Mouse (Mus musculus) kidney, postnatal 0 days (tissue): Measurements from ENCODE around the gene P4htm. TPM values are rescaled to one million over a fixed set of nuclear protein-coding genes. Genes with fewer than 3 reads are reported as not detected.

Experiments
- ATAC-seq: fragments of 200-750 bp; cut with Nextera tagmentation; replicated peaks from 2 replicates; pipeline ENCODE4 v1.8.0; 2017; ENCODE audit warnings: low read depth, moderate number of reproducible peaks, moderate TSS enrichment, moderate library complexity; ENCODE audit not compliant: low FRiP score
- DNase-seq: peaks from one replicate; pipeline ENCODE4 v3.0.0-alpha.2; 2016; ENCODE audit warnings: low spot score
- H3K27ac ChIP-seq: fragments of 300-500 bp; sonication (generic); 2 replicates; pipeline ENCODE4 v1.5.1; 2014; ENCODE audit warnings: mild to moderate bottlenecking
- H3K27me3 ChIP-seq: fragments of 300-500 bp; sonication (generic); 2 replicates; pipeline ENCODE4 v1.6.1; 2014; ENCODE audit warnings: low read length, mixed read lengths; ENCODE audit not compliant: insufficient read depth
- H3K36me3 ChIP-seq: fragments of 300-500 bp; sonication (generic); 2 replicates; pipeline ENCODE4 v1.6.1; 2014; ENCODE audit warnings: low read length, mixed read lengths; ENCODE audit not compliant: insufficient read depth
- H3K4me1 ChIP-seq: fragments of 300-500 bp; sonication (generic); replicated peaks from 2 replicates; pipeline ENCODE4 v1.6.1; 2014; ENCODE audit warnings: antibody characterized with exemption, low read length, mixed read lengths; ENCODE audit not compliant: insufficient read depth
- H3K4me2 ChIP-seq: fragments of 300-500 bp; sonication (generic); 2 replicates; pipeline ENCODE4 v1.6.1; 2014; ENCODE audit warnings: mild to moderate bottlenecking, low read length, moderate library complexity, mixed read lengths
- H3K4me3 ChIP-seq: fragments of 300-500 bp; sonication (generic); replicated peaks from 2 replicates; pipeline ENCODE4 v1.5.1; 2014; ENCODE audit warnings: low read depth, low read length
- H3K9ac ChIP-seq: fragments of 300-500 bp; sonication (generic); 2 replicates; pipeline ENCODE4 v1.6.1; 2014; ENCODE audit warnings: low read depth, low read length
- H3K9me3 ChIP-seq: fragments of 300-500 bp; sonication (generic); replicated peaks from 2 replicates; pipeline ENCODE4 v1.6.1; 2016; ENCODE audit warnings: low read length, inconsistent platforms, mixed read lengths
- CTCF ChIP-seq: IDR thresholded peaks from 2 replicates; pipeline ENCODE4 v1.5.1; 2016; ENCODE audit warnings: antibody characterized with exemption, low read depth, mild to moderate bottlenecking, moderate library complexity
- WGBS: fragments of 180-500 bp; shearing (Covaris S2); extraction: QIAGEN DNeasy Blood & Tissue Kit; methylation state at CpG from one replicate; pipeline ENCODE4 v1.1.7; 2014; 5-methylcytosine and 5-hydroxymethylcytosine counted together
- microRNA counts: library from miRNA; unstranded; fragments of <30 nt; microRNA quantifications from one replicate; lab custom pipeline; 2015
- microRNA-seq: library from miRNA; unstranded; fragments of <30 nt; microRNA quantifications from one replicate; pipeline ENCODE4, GENCODE M21; 2016
- polyA plus RNA-seq: library from polyadenylated mRNA; unstranded; fragments of >200 nt; fragmentation: Nextera tagmentation; extraction: Ambion mirVana; gene quantifications from 2 replicates; pipeline ENCODE4 v1.2.1, GENCODE M21; 2015

The P4htm gene
- polyA plus RNA-seq, 1 experiment from 2014 or later = 8.3 TPM

- DNase-seq (no peak), ATAC-seq (no peak)
- 93% methylated on average over 3 of the region's 3 CpGs for WGBS
These were observed 51.5 kb downstream of the P4htm start for GRCm38 (mm10) chr9:108545986-108546385.

GRCm38 (mm10) chr9:108540846-108541245 is 56.6 kb downstream of the P4htm start:
- Histone ChIP-seq H3K4me3 (no peak overlapping the region), H3K27ac (no peak overlapping the region), H3K9me3 (no peaks in the 10 kb centered on the region), H3K36me3 (peaks cover 71% of the 10 kb centered on the region), H3K4me1 (no peaks in the 10 kb centered on the region), H3K27me3 (no peaks in the 10 kb centered on the region), H3K9ac (no peak overlapping the region), H3K4me2 (no peak overlapping the region)
- no peak for ATAC-seq
- TF ChIP-seq CTCF = no peak
- no peak for DNase-seq

More at GRCm38 (mm10) chr9:108545986-108546385, 51.5 kb downstream of the P4htm start:
- no peaks in the 10 kb centered on the region for H3K9me3 ChIP-seq
- no peak overlapping the region for H3K4me3 ChIP-seq
- no peaks in the 10 kb centered on the region for H3K27me3 ChIP-seq
- no peak for TF ChIP-seq CTCF
- peaks cover 77% of the 10 kb centered on the region for H3K36me3 ChIP-seq
- no peak overlapping the region for H3K9ac ChIP-seq
- no peak overlapping the region for H3K4me2 ChIP-seq
- no peaks in the 10 kb centered on the region for H3K4me1 ChIP-seq
- H3K27ac ChIP-seq = no peak overlapping the region

- Histone ChIP-seq H3K4me3 (no peak overlapping the region), H3K36me3 (peaks cover 64% of the 10 kb centered on the region), H3K4me2 (no peak overlapping the region), H3K9ac (no peak overlapping the region), H3K9me3 (no peaks in the 10 kb centered on the region), H3K4me1 (no peaks in the 10 kb centered on the region), H3K27me3 (no peaks in the 10 kb centered on the region), H3K27ac (no peak overlapping the region)
- ATAC-seq (no peak), DNase-seq (no peak)
- no peak for TF ChIP-seq CTCF
- 90% methylated on average over 1 of the region's 1 CpGs for WGBS
These were observed 66.0 kb downstream of the P4htm start for GRCm38 (mm10) chr9:108531496-108531895.

- H3K4me1 ChIP-seq = no peaks in the 10 kb centered on the region
- H3K4me3 ChIP-seq = no peak overlapping the region
- WGBS = 96% methylated on average over 1 of the region's 1 CpGs
- TF ChIP-seq CTCF = no peak
- H3K9ac ChIP-seq = no peak overlapping the region
- DNase-seq (no peak), ATAC-seq (no peak)
- H3K27ac ChIP-seq = no peak overlapping the region
- H3K27me3 ChIP-seq = no peaks in the 10 kb centered on the region
- no peak overlapping the region for H3K4me2 ChIP-seq
- peaks cover 61% of the 10 kb centered on the region for H3K36me3 ChIP-seq
- no peaks in the 10 kb centered on the region for H3K9me3 ChIP-seq
These were observed 66.5 kb downstream of the P4htm start for GRCm38 (mm10) chr9:108530954-108531353.

MicroRNAs encoded within 50 kb of the gene (microRNA counts, 519-probe panel; counts per million panel counts)
- microRNA mmu-miR-191 (lab: Ali Mortazavi, UCI) = 5,579 counts per million, percentile 88 among the panel's probes with 10 or more counts
- 4,704 counts per million, percentile 80 among the panel's probes with 10 or more counts for microRNA mmu-miR-425 (lab: Ali Mortazavi, UCI)

Small RNA genes lying within 50 kb of the gene (microRNA-seq; reads per million reads assigned to microRNA genes)
- gene Gm24083 (not detected), gene Mir191 (not detected), gene Mir425 (1,652 reads per million, percentile 81 among the genes with 10 or more reads in this experiment)

Other genes starting within 250 kb of the P4htm start
- 64.0 and 79.9 TPM in 2 replicates for gene Usp4, start 249.8 kb downstream of the P4htm start, polyA plus RNA-seq
- gene 1700102P08Rik, start 204.9 kb downstream of the P4htm start, polyA plus RNA-seq = 0.17 and 0.66 TPM in 2 replicates
- gene Ccdc36, start 169.2 kb downstream of the P4htm start, polyA plus RNA-seq = 0.91 and 0.96 TPM in 2 replicates
- not detected in 2 replicates for gene BC048562, start 161.2 kb downstream of the P4htm start, polyA plus RNA-seq
- 49.5 and 55.3 TPM in 2 replicates for gene Ccdc71, start 137.1 kb downstream of the P4htm start, polyA plus RNA-seq
- 31.1 and 33.5 TPM in 2 replicates for gene Klhdc8b, start 136.1 kb downstream of the P4htm start, polyA plus RNA-seq
- gene Lamb2, start 117.9 kb downstream of the P4htm start, polyA plus RNA-seq = 35.6 and 38.9 TPM in 2 replicates
- gene Usp19, start 107.1 kb downstream of the P4htm start, polyA plus RNA-seq = 43.8 and 47.4 TPM in 2 replicates
- gene Qars, start 90.0 kb downstream of the P4htm start, polyA plus RNA-seq = 87.9 and 94.1 TPM in 2 replicates
- 87.2 and 87.9 TPM in 2 replicates for gene Qrich1, start 80.9 kb downstream of the P4htm start, polyA plus RNA-seq
- 118 and 132 TPM in 2 replicates for gene Impdh2, start 37.4 kb downstream of the P4htm start, polyA plus RNA-seq
- 67.7 and 69.2 TPM in 2 replicates for gene Ndufaf3, start 30.2 kb downstream of the P4htm start, polyA plus RNA-seq
- 102 and 114 TPM in 2 replicates for gene Dalrd3, start 27.8 kb downstream of the P4htm start, polyA plus RNA-seq
- gene Wdr6, start 18.9 kb downstream of the P4htm start, polyA plus RNA-seq = 67.6 and 75.9 TPM in 2 replicates
- 36.6 and 37.9 TPM in 2 replicates for gene Arih2, start 51.7 kb upstream of the P4htm start, polyA plus RNA-seq
- 73.6 and 88.3 TPM in 2 replicates for gene Slc25a20, start 64.4 kb upstream of the P4htm start, polyA plus RNA-seq
- 18.0 and 18.6 TPM in 2 replicates for gene Prkar2a, start 91.6 kb upstream of the P4htm start, polyA plus RNA-seq
- 74.6 and 79.5 TPM in 2 replicates for gene Ip6k2, start 186.1 kb upstream of the P4htm start, polyA plus RNA-seq
- gene Nckipsd, start 210.7 kb upstream of the P4htm start, polyA plus RNA-seq = 11.3 and 13.6 TPM in 2 replicates
- 0.06 and 0.11 TPM in 2 replicates for gene Celsr3, start 228.7 kb upstream of the P4htm start, polyA plus RNA-seq